28 mouse cellular contexts compared by ENCODE assay signal in genomic region chr5:143346367-143346766, GRCm38 (mm10). TPM values are rescaled to one million over a fixed set of nuclear protein-coding genes. Genes with fewer than 3 reads are reported as not detected.
DNase-seq lines count a peak whose midpoint lies in the region; ATAC-seq and TF ChIP-seq lines count a peak whose summit lies in the region.
"Had no signal": no experiment of that assay in that cellular context is flagged by ENCODE, and none has a peak within 500 bp of the region (broad histone marks: within the 10 kb centered on the region; RNA-seq: fewer than 3 reads in every experiment).

No protein-coding gene starts in this region.

- no peaks in the 10 kb centered on the region; the same call in 1 of the 2 replicates for H3K27me3 ChIP-seq in neural tube, embryonic 13.5 days
- no peaks in the 10 kb centered on the region for H3K27me3 ChIP-seq in kidney, postnatal 0 days (ENCODE audit: insufficient read depth, low read length)
- H3K27me3 ChIP-seq: embryonic facial prominence, embryonic 15.5 days; heart, embryonic 15.5 days; intestine, embryonic 15.5 days; midbrain, embryonic 13.5 days had no signal

- intact Hi-C loops in gastrocnemius, postnatal 36 days (cut with DNase I): no loop called here
- intact Hi-C loops in heart, postnatal 36 days (cut with DNase I): no loop called here

- no peak overlapping the region for H3K9ac ChIP-seq in neural tube, embryonic 13.5 days
- H3K9ac ChIP-seq in kidney, postnatal 0 days (ENCODE audit: low read depth, low read length): no peak overlapping the region
- H3K9ac ChIP-seq: embryonic facial prominence, embryonic 15.5 days; heart, embryonic 15.5 days; intestine, embryonic 15.5 days; midbrain, embryonic 13.5 days had no signal

- H3K4me2 ChIP-seq in neural tube, embryonic 13.5 days: no peak overlapping the region
- H3K4me2 ChIP-seq in kidney, postnatal 0 days (ENCODE audit: low read length): no peak overlapping the region
- H3K4me2 ChIP-seq: embryonic facial prominence, embryonic 15.5 days; heart, embryonic 15.5 days; intestine, embryonic 15.5 days; midbrain, embryonic 13.5 days had no signal

- 63% methylated on average over 8 of the region's 8 CpGs for WGBS in neural tube, embryonic 13.5 days
- 45% methylated on average over 8 of the region's 8 CpGs for WGBS in kidney, postnatal 0 days

- no peak overlapping the region for H3K4me3 ChIP-seq in neural tube, embryonic 13.5 days
- no peak overlapping the region for H3K4me3 ChIP-seq in kidney, postnatal 0 days (replicated peaks; ENCODE audit: low read depth, low read length)
- H3K4me3 ChIP-seq: embryonic facial prominence, embryonic 15.5 days; heart, embryonic 15.5 days; hindbrain, embryonic 10.5 days; intestine, embryonic 15.5 days; left cerebral cortex, adult 2 months; midbrain, embryonic 13.5 days; myocyte had no signal

- DNase-seq in neural tube, embryonic 10.5 days (ENCODE audit: extremely low spot score, low spot score): no peak
- peak; percentile 35 for DNase-seq in kidney, adult 18-20 months
- peak; percentile 85 for DNase-seq in kidney, postnatal 0 days (ENCODE audit: low spot score)
- no peak for DNase-seq in gastrocnemius, postnatal 36 days
- no peak for DNase-seq in heart, postnatal 36 days
- no peak for DNase-seq in thymus, postnatal 10 days (ENCODE audit: low spot score in 2 of 2)
- DNase-seq: adrenal gland, postnatal 10 days; cerebellum, adult 11 months; cerebellum, postnatal 25 days; gastrocnemius, postnatal 25 days; left cerebral cortex, postnatal 4 days; liver; lung, postnatal 14 days; thymus, postnatal 36 days had no signal

- H3K36me3 ChIP-seq in neural tube, embryonic 13.5 days: no peaks in the 10 kb centered on the region
- H3K36me3 ChIP-seq in kidney, postnatal 0 days (ENCODE audit: insufficient read depth, low read length): no peaks in the 10 kb centered on the region
- H3K36me3 ChIP-seq: embryonic facial prominence, embryonic 15.5 days; heart, embryonic 15.5 days; hindbrain, embryonic 10.5 days; intestine, embryonic 15.5 days; midbrain, embryonic 13.5 days had no signal

- H3K27ac ChIP-seq in neural tube, embryonic 13.5 days (replicated peaks): peak overlapping the region; percentile 42; the same call in 1 of the 2 replicates
- no peak overlapping the region for H3K27ac ChIP-seq in kidney, postnatal 0 days
- H3K27ac ChIP-seq: embryonic facial prominence, embryonic 15.5 days; heart, embryonic 15.5 days; hindbrain, embryonic 10.5 days; intestine, embryonic 15.5 days; left cerebral cortex, adult 2 months; midbrain, embryonic 13.5 days had no signal

- H3K4me1 ChIP-seq in neural tube, embryonic 13.5 days (replicated peaks): no peaks in the 10 kb centered on the region
- no peaks in the 10 kb centered on the region for H3K4me1 ChIP-seq in kidney, postnatal 0 days (replicated peaks; ENCODE audit: insufficient read depth, low read length)
- H3K4me1 ChIP-seq: embryonic facial prominence, embryonic 15.5 days; heart, embryonic 15.5 days; hindbrain, embryonic 10.5 days; intestine, embryonic 15.5 days; midbrain, embryonic 13.5 days had no signal

- no peak for TF ChIP-seq CTCF in kidney, postnatal 0 days (IDR thresholded peaks at IDR 0.05; ENCODE audit: low read depth)

- H3K9me3 ChIP-seq in neural tube, embryonic 13.5 days: peaks cover 10% of the 10 kb centered on the region
- H3K9me3 ChIP-seq in kidney, postnatal 0 days (replicated peaks; ENCODE audit: low read length): no peaks in the 10 kb centered on the region; the same call in 1 of the 2 replicates
- H3K9me3 ChIP-seq: heart, embryonic 15.5 days; intestine, embryonic 15.5 days; midbrain, embryonic 13.5 days had no signal

- ATAC-seq in neural tube, embryonic 13.5 days (ENCODE audit: low read depth): peak; percentile 50
- ATAC-seq in kidney, postnatal 0 days (replicated peaks; ENCODE audit: low FRiP score, low read depth): peak; percentile 83
- ATAC-seq: activated CD4-positive, CD25-positive, alpha-beta regulatory T cell, adult 4 months; intestine, embryonic 15.5 days; midbrain, embryonic 13.5 days had no signal

RNA-seq across cellular contexts. Expression of gene Grid2ip, which starts 10.8 kb away (rescaled TPM):
- polyA plus RNA-seq in neural tube, embryonic 13.5 days (2015; fragmentation: Nextera tagmentation; extraction: Ambion mirVana): 0.54 TPM in 1 of 2 replicates, not detected in the other
- 0.03 TPM in 1 of 2 replicates, not detected in the other for polyA plus RNA-seq in kidney, postnatal 0 days (2015; fragmentation: Nextera tagmentation; extraction: Ambion mirVana)
- total RNA-seq in gastrocnemius, postnatal 36 days (2021): not detected
- total RNA-seq in heart, postnatal 36 days (2021): not detected
- total RNA-seq: gastrocnemius, postnatal 25 days; heart, adult 8-10 months; megakaryocyte, adult 5-6 weeks had no signal
- polyA plus RNA-seq: activated CD4-positive, CD25-positive, alpha-beta regulatory T cell, adult 4 months; heart, embryonic 15.5 days; liver, embryonic 16.5 days; myocyte had no signal

RNA-seq across cellular contexts. Expression of gene Zdhhc4, which starts 17.3 kb away (rescaled TPM):
- polyA plus RNA-seq in neural tube, embryonic 13.5 days (2015; fragmentation: Nextera tagmentation; extraction: Ambion mirVana): 71.3 and 74.0 TPM in 2 replicates
- 87.6 and 91.2 TPM in 2 replicates for polyA plus RNA-seq in kidney, postnatal 0 days (2015; fragmentation: Nextera tagmentation; extraction: Ambion mirVana)
- 10 to 100 TPM; 34.1 to 38.2 TPM for total RNA-seq in gastrocnemius, postnatal 36 days (2021)
- total RNA-seq in heart, postnatal 36 days (2021): 10 to 100 TPM; 24.0 to 29.4 TPM

RNA-seq across cellular contexts. Expression of gene E130309D02Rik, which starts 31.2 kb away (rescaled TPM):
- polyA plus RNA-seq in neural tube, embryonic 13.5 days (2015; fragmentation: Nextera tagmentation; extraction: Ambion mirVana): 35.7 and 38.0 TPM in 2 replicates
- 27.8 and 30.9 TPM in 2 replicates for polyA plus RNA-seq in kidney, postnatal 0 days (2015; fragmentation: Nextera tagmentation; extraction: Ambion mirVana)
- total RNA-seq in gastrocnemius, postnatal 36 days (2021): 10 to 100 TPM in 1 of 2 experiments, 1 to 10 TPM in 1; 8.9 to 10.3 TPM
- 10 to 100 TPM; 15.4 to 15.8 TPM for total RNA-seq in heart, postnatal 36 days (2021)

RNA-seq across cellular contexts. Expression of gene Zfp853, which starts 52.9 kb away (rescaled TPM):
- polyA plus RNA-seq in neural tube, embryonic 13.5 days (2015; fragmentation: Nextera tagmentation; extraction: Ambion mirVana): 0.10 and 0.11 TPM in 2 replicates
- 0.09 and 0.14 TPM in 2 replicates for polyA plus RNA-seq in kidney, postnatal 0 days (2015; fragmentation: Nextera tagmentation; extraction: Ambion mirVana)
- under 1 TPM; 0.08 to 0.12 TPM for total RNA-seq in gastrocnemius, postnatal 36 days (2021)
- total RNA-seq in heart, postnatal 36 days (2021): under 1 TPM; 0.08 to 0.19 TPM
- polyA plus RNA-seq: activated CD4-positive, CD25-positive, alpha-beta regulatory T cell, adult 4 months; forebrain, embryonic 11.5 days; heart, embryonic 15.5 days; hindbrain, embryonic 10.5 days; liver, embryonic 16.5 days; testis, adult 2 months had no signal

RNA-seq across cellular contexts. Expression of gene Kdelr2, which starts 57.3 kb away (rescaled TPM):
- polyA plus RNA-seq in neural tube, embryonic 13.5 days (2015; fragmentation: Nextera tagmentation; extraction: Ambion mirVana): 161 and 179 TPM in 2 replicates
- polyA plus RNA-seq in kidney, postnatal 0 days (2015; fragmentation: Nextera tagmentation; extraction: Ambion mirVana): 319 and 337 TPM in 2 replicates
- 10 to 100 TPM; 29.6 to 33.2 TPM for total RNA-seq in gastrocnemius, postnatal 36 days (2021)
- total RNA-seq in heart, postnatal 36 days (2021): 10 to 100 TPM; 50.0 to 53.8 TPM

Comparison
In these comparisons a context has a peak if more than half of its experiments do, and no peak if none do; other contexts are left out.
1. DNase-seq: peak in kidney, adult 18-20 months (single experiment) and kidney, postnatal 0 days (single experiment); none in neural tube, embryonic 10.5 days (single experiment), gastrocnemius, postnatal 36 days (0 of 2), heart, postnatal 36 days (0 of 2) and thymus, postnatal 10 days (0 of 2).